Mouse (Mus musculus): ENCODE measurements at regions not wholly inside any gene's neighbourhood (a gene's known extent, or its start where the extent isn't known, plus 50 kb on each side); places are given as distances from the start of the nearest gene placed in this dataset.

GRCm38 (mm10) chr10:8009855-8010254 lies 53.8 kb upstream of the Tab2 start:
- Histone ChIP-seq H3K36me3 (no peaks in the 10 kb centered on the region), H3K4me3 (no peak overlapping the region), H3K9ac (no peak overlapping the region), H3K9me3 (no peaks in the 10 kb centered on the region), H3K27ac (no peak overlapping the region), H3K4me2 (replicated peaks) (no peak overlapping the region), H3K4me1 (no peaks in the 10 kb centered on the region), H3K27me3 (replicated peaks) (no peaks in the 10 kb centered on the region)
- ATAC-seq (ENCODE audit: low FRiP score, low read depth), result no peak
- WGBS, result 85% methylated on average over 1 of the region's 1 CpGs

DNA sequence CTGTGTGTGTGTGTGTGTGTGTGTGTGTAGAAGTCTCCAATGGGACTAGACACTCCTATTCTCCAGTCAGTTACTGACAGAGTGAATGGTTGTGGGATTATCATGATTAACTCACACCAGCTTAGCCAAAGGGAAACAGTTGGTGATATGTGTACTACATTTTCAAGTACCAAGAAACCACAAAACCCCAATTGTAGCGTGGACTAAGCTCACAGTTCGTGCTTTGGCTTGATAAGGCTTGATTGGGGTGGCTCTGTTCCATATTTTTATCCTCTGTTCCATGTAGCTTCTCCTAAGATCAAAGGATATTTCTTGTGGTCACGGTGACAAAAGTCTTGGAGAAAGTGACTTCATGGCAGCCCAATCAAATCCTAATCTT lies 51.9 kb upstream of the Tab2 start:
- Histone ChIP-seq H3K27me3 (replicated peaks) (no peaks in the 10 kb centered on the region), H3K27ac (no peak overlapping the region), H3K4me1 (no peaks in the 10 kb centered on the region), H3K4me3 (no peak overlapping the region), H3K9me3 (no peaks in the 10 kb centered on the region), H3K4me2 (replicated peaks) (no peak overlapping the region), H3K9ac (no peak overlapping the region), H3K36me3 (no peaks in the 10 kb centered on the region)
- WGBS, result 87% methylated on average over 3 of the region's 3 CpGs
- no peak for ATAC-seq (ENCODE audit: low FRiP score, low read depth)

DNA sequence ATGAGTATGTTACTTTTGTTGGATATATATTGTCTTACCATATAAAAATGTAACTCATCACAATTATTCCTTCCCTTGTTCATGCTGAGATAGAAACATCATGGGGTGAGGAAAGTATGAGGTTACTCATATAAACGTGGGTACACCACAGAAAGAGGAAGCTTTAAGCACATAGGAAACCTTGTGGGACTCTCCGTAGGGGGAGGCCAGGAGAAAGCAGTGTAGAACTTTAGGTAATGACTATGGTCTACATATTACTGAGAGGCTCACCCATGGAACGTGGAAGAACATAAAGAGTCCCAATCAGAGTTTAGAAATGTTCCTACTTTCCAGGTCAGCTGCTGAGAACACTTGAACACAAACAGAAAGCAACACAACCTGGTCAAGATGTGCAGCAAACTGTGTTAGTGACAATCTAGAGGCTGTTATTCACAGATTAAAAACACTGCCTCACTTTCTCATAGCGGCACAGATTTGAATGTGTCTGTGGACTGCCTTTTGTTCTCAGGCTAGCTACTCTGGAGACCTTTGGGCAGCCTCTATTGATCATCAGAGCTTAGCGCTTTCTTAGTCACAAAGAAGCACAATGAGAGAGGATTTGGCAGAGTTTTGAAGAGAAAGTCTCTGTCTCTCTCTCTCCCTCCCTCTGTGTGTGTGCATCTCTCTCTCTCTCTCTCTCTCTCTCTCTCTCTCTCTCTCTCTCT lies 51.4 kb upstream of the Tab2 start:
- no peak overlapping the region for H3K4me3 ChIP-seq
- H3K4me1 ChIP-seq, result no peaks in the 10 kb centered on the region
- no peak overlapping the region for H3K27ac ChIP-seq
- no peaks in the 10 kb centered on the region for H3K36me3 ChIP-seq
- no peaks in the 10 kb centered on the region for H3K27me3 ChIP-seq (replicated peaks)
- H3K9me3 ChIP-seq, result no peaks in the 10 kb centered on the region
- ATAC-seq (ENCODE audit: low FRiP score, low read depth), result no peak
- 59% methylated on average over 5 of the region's 5 CpGs for WGBS
- no peak overlapping the region for H3K4me2 ChIP-seq (replicated peaks)
- H3K9ac ChIP-seq, result no peak overlapping the region
